Mouse (Mus musculus) urinary bladder, adult 18-20 months (tissue): ENCODE data around the gene Sec14l1.

ENCODE experiments used
- DNase-seq, 2 experiments: peaks; one replicate each; pipeline ENCODE4 v3.0.0; 2022; ENCODE audit warnings: low spot score in 2 of 2, mixed read lengths in 2 of 2

Gene Sec14l1

DNA sequence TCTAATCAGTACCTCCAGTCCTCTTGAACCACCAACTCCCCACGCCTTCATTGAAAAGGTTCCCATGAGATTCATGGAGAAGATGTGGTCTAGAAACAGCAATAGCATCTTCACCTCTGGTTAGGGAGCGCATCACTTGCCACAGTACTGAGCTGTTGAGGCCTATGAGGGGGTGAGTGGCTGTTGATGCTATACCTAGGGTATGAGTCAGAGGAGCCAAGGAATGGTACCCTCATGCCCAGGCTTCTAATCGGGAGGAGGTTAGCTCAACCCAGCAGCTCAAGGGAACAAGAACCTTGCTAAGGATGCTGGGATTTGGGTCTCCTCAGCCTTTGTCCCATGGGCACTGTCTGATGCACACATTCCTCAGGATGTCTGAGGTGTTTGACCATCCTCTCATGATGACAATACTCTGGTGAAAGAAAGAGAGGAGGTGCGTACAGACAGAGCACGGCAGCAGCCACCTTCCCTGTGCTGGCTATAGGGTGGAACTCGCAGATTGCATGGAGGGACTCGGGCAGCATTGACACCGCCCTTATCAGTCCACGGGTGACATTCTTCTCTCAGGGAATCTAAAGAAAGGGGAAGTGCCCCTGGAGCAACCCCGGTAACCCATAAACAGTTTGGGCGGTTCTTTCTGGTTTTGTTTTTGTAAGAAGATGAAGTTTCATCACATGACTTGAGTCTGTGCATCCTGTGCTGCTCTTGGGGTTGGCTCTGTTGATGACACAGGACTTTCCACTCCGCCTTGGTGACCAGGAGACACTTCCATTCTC lies 5.6 kb upstream of the Sec14l1 start:
- no peak for DNase-seq

- DNase-seq: no peak
These were observed 2.9 kb upstream of the Sec14l1 start for GRCm38 (mm10) chr11:117111967-117112648.

GRCm38 (mm10) chr11:117112649-117113051 lies 2.3 kb upstream of the Sec14l1 start:
- no peak for DNase-seq

- DNase-seq: no peak
These were observed 1.6 kb upstream of the Sec14l1 start for GRCm38 (mm10) chr11:117113377-117113776.

DNA sequence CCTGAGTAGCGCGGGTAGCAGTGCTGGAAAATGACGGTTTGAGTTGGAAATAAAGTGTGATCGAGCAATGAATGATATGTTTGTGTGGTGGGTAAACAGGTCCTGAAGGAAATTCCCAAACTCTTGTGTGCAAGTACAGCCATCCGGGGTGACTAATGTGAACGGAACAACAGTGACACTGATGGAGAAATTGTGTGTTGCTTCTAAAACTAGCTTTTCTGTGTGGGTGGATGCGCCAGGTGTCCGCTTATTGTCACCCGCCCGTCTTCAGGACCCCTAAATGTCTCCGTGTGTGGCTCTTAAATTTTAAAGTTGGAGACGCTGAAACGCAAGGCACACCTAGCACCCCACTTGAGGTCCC lies 757 bp upstream of the Sec14l1 start:
- no peak for DNase-seq

DNA sequence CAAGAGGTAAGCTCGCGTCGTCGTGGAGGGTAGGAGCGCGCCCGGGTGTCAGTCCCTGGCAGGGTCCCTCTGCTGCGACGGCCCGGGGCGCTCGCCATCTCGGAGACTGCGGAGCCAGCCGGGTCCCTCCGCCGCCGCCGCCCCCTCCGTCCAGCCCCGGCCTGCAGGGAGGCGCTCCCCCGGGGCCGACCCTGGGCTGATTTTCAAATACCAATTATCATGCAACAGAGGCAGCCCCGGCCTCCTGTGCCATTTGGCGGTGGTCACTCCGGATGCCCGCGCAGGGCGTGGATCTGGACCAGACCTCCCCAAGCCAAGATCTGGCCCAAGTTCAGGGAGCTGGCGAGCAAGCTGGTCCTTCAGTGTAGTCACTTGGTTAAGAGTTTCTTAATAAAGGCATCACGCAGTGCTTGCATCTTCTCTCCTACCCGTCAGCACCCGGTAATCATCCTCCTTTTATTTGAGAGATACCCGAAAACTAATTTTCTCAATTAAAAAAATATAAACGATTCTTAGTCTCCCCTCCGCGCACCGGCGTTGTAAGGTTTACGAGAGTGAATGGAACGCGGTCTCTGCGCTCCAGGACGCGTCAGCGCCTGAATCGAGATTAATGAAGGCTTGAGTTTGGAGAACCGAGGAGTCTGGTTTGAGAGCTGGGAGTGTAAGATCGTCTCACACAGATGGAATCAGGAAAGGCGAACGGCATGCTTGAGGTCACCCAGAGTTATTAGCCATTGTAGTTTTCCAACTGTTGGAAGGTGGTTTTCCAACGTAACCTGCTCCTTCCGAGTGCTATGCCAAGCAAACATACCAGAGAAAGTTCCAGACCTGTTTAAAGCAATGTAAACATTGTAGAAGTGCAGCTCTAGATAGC lies 615 bp downstream of the Sec14l1 start:
- no peak for DNase-seq

DNA sequence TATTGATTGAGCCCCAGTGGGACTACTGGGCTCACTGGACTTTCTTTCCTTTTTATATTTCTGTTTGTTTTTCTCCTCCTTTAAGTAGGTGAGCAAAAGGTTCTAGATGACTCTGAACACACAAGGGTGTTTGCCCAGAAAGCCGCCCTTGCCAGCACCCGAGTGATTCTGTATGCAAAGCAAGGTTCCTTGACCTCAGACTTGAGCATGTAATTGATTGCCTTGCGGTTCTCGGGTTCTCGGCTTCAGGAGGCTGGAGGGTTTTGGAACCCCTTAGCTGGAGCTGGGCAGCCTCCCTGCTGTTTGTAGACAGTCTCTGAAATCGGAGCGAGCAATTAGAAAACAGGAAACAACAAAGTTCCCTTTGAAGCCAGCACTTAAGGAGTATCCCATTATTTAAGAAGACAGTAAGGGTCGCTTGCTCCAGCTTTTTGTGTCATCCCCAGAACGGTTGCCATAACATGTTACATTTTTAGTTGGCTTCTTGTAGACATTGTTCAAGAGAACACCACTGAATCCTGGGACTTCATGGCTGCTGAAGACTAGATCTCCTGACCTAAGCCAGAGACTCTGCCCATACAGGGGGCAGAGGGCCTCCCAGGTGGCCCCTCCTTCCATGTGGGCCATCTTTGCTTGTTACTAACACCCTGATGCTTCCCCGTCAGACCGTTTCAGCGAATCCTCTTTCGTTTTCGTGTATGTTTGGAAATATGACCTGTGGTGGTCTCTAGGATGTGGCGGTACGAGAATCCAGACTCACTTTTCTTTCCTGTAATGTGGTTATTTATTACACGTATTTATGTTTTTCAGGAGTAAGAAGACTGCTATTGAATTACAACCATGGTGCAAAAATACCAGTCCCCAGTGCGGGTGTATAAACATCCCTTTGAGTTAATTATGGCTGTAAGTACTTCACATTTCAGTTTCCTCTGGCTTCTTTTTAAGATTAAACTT lies 1.7 kb downstream of the Sec14l1 start:
- DNase-seq: no peak

DNA sequence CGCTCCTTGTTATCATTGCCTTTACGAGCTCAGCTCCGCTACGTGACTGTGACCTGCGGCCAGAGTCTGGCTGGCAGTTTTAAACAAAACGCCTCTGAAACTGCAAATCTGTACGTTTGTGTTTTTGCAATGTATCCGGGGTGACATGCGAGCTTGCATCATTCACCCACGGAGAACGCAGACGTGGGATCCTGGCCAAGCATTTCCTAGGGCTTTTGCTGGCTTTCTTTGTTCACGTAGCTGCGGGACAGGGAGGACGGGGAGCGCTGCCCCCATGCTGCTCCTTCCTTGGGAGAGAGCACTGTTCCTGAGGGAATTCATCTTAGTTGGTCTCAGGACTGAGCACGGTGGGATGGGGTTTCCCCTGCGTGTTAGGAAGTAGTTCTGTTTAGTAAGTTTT lies 2.4 kb downstream of the Sec14l1 start:
- DNase-seq: no peak

- no peak for DNase-seq
These were observed 2.8 kb downstream of the Sec14l1 start for GRCm38 (mm10) chr11:117117791-117118190.

DNA sequence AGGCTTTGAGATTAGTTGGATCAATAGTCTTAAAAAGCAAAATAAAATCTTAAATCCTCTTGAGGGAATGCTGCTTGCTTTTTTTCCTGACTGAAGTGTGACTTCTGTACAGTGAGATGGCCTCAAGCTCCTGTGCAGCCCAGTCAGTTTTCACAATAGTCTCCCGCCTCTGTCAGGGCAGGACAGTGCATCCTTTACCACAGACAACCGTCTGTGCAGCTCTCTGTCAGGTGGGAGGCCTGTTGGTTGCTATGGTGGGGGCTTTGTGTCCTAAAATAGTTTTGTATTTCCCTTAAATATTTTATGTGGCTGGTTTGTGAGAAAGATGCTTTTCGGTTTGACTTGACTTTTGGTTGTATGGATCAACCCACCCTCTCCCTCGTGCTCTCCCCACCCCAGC lies 3.3 kb downstream of the Sec14l1 start:
- no peak for DNase-seq

DNA sequence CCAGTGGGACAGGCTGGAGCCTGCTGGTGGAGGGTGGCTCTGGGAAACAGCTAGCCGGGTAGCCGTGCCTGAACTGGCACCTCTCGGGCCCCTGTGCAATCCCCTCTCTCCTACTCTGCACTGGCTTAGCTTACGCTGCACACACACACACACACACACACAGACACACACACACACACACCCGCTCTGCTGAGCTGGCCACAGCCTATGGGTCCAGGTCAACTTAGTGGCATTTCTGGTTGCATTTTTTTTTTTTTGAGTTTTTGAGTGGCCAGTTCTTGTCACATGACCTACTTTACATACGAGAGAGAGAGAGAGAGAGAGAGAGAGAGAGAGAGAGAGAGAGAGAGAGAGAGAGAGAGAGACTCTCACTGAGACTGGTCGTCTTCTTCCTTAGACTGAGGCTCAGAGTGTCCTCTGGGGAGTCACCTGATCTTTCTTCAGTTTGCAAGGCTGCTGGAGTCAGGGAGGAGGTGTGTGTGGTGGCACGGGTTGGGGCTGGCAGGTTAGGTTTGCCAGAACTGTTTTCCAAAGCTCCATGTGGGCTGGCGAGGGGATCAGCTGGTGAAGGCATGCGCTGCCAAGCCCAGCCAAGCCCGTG lies 3.9 kb downstream of the Sec14l1 start:
- DNase-seq: no peak

- no peak for DNase-seq
These were observed 4.8 kb downstream of the Sec14l1 start for GRCm38 (mm10) chr11:117119723-117120122.

GRCm38 (mm10) chr11:117120285-117121163 lies 5.6 kb downstream of the Sec14l1 start:
- no peak for DNase-seq

GRCm38 (mm10) chr11:117121164-117121535 lies 6.2 kb downstream of the Sec14l1 start:
- DNase-seq: no peak

DNA sequence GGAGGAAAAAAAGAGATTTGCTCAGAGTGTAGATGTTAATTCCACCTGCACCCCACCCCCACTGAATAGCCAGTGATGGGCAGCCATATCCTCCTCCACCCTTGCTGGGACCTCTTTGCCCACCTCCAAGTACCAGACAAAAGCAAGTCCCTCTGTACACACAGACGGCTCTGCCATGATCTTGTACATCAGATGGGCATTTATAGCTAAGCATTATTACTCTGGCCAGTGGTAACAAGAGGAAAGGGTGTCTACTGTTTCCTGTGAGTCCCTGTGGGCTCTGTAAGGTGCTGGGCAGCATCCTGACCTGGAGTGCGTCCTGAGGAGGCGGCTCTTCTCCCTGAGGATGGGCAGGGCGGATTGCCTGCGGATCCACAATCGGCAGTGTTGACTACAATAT lies 7.0 kb downstream of the Sec14l1 start:
- no peak for DNase-seq

DNA sequence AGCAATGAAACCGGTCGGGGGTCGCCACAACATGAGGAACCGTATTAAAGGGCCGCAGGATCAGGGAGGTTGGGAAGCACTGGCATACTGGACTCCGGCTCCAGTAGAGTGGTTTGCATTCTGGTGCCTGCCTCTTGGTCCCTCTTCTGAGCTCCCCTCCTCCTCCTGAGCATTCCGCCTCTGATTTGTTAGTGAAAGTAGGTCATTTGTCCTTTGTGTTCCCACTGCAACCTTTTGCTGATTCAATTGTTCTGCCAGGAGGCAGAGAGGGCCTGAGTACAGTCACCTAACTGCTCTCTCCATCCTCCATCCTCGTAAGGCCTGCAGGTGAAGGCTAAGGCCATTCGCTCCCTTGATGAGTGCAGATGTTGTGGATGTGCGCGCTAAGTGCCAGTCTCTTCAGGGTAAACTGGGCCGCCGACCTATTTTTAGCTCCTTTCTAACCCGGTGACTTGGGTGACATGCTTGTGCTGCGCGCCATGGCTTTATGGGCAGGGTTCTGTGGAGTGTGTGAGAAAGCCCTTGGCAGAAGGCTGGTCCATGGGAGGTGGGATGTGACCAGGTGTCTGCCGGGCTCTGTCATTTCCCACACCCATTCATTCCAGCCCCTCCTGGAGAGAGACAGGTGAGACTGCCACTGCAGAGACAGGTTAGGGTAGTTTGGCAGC lies 8.6 kb downstream of the Sec14l1 start:
- no peak for DNase-seq

DNA sequence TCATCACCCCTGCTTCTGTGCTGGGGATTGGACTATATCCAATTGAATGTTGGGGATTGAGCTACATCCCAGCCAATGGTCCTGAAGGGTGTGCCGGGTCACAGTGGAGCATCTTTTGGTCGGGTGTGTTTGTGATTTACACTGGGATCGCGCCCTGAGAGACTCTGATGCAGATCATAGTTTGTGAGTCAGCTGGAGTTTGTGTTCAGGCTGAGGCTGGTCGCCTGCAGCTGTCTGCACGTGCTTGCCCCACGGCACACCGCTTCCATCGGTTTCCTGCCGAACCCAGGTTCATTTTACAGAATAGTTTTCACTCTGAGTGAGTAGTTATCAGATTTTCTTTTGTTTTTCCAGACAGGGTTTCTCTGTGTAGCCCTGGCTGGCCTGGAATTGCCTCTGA lies 9.6 kb downstream of the Sec14l1 start:
- no peak for DNase-seq

- DNase-seq: no peak
These were observed 12.4 kb downstream of the Sec14l1 start for GRCm38 (mm10) chr11:117127250-117127837.

DNA sequence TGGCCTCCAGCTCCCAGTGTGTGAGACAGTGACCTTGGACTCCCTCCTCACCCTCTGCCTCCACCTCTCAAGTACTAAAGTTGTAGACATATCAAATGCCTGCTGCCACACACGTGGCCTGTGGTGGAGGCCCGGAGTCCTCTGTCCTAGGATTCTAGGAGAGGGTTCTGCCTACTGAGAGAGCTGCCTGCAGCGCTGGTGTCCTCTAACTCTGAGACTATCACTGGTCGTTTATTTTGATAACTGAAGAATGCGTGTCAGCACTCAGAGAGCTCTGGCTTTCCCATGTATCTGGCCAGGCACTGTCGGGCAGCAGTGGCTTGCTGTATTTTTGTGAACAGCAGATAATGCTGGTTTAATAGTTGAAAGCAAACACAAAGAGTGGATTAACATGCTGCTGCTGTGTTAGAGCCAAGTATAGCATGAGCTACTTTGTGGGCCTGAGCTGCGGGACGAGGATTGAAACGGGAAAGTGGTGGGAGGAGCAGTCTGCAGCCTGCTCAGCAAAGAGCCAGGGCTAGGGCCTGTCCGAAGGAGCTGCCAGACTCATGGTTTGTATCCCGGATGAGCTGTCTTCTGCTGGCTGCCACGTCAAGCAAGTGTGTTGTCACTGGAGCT lies 13.1 kb downstream of the Sec14l1 start:
- no peak for DNase-seq
